Mouse (Mus musculus) heart, embryonic 14.5 days (tissue): ENCODE measurements around the gene Dhrs7b. TPM values are rescaled to one million over a fixed set of nuclear protein-coding genes. Genes with fewer than 3 reads are reported as not detected.

Source experiments
- ATAC-seq: fragments of 200-750 bp; cut with Nextera tagmentation; 2 replicates; pipeline ENCODE4 v1.8.0; 2017; ENCODE audit warnings: low read depth, moderate TSS enrichment; ENCODE audit not compliant: insufficient number of reproducible peaks, insufficient read depth, low FRiP score
- H3K27ac ChIP-seq, 2 experiments: fragments of 200-500 bp in 1 of 2; fragments of 300-500 bp in 1 of 2; sonication (generic) in 1 of 2; replicated peaks in 1 of 2; 2 replicates each; pipeline ENCODE4 v1.5.1; 2012 to 2014; ENCODE audit warnings: low read depth in 2 of 2, low read length in 2 of 2, control low read depth in 1 of 2, mild to moderate bottlenecking in 1 of 2, mixed read lengths in 1 of 2; ENCODE audit not compliant: control insufficient read depth in 1 of 2, insufficient read depth in 1 of 2
- H3K27me3 ChIP-seq: fragments of 300-500 bp; sonication (generic); 2 replicates; pipeline ENCODE4 v1.6.1; 2014; ENCODE audit warnings: mild to moderate bottlenecking, low read length, control low read depth; ENCODE audit not compliant: control insufficient read depth, insufficient read depth
- H3K36me3 ChIP-seq: fragments of 300-500 bp; sonication (generic); 2 replicates; pipeline ENCODE4 v1.6.1; 2014; ENCODE audit warnings: mild to moderate bottlenecking, control low read depth, low read length, mixed read lengths; ENCODE audit not compliant: control insufficient read depth, insufficient read depth
- H3K4me1 ChIP-seq, 2 experiments: fragments of 200-500 bp in 1 of 2; fragments of 300-500 bp in 1 of 2; sonication (generic) in 1 of 2; 2 replicates each; pipeline ENCODE4 v1.6.1; 2012 to 2014; ENCODE audit warnings: low read length in 2 of 2, control low read depth in 1 of 2, mixed read lengths in 1 of 2; ENCODE audit not compliant: control insufficient read depth in 2 of 2, insufficient read depth in 2 of 2
- H3K4me2 ChIP-seq: fragments of 300-500 bp; sonication (generic); 2 replicates; pipeline ENCODE4 v1.6.1; 2014; ENCODE audit warnings: mild to moderate bottlenecking, low read length
- H3K4me3 ChIP-seq, 2 experiments: fragments of 200-500 bp in 1 of 2; fragments of 300-500 bp in 1 of 2; sonication (generic) in 1 of 2; 2 replicates each; pipeline ENCODE4 v1.5.1; 2012 to 2014; ENCODE audit warnings: low read length in 2 of 2, mild to moderate bottlenecking in 2 of 2, control low read depth in 1 of 2, low read depth in 1 of 2, moderate library complexity in 1 of 2; ENCODE audit not compliant: control insufficient read depth in 1 of 2, insufficient read depth in 1 of 2
- H3K9ac ChIP-seq: fragments of 300-500 bp; sonication (generic); 2 replicates; pipeline ENCODE4 v1.6.1; 2014; ENCODE audit warnings: mild to moderate bottlenecking, low read length
- H3K9me3 ChIP-seq: fragments of 300-500 bp; sonication (generic); 2 replicates; pipeline ENCODE4 v1.6.1; 2016; ENCODE audit warnings: low read length, control low read depth; ENCODE audit not compliant: control insufficient read depth
- WGBS: fragments of 180-500 bp; shearing (Covaris S2); extraction: QIAGEN DNeasy Blood & Tissue Kit; methylation state at CpG from one replicate; pipeline ENCODE4 v1.1.7; 2014; 5-methylcytosine and 5-hydroxymethylcytosine counted together
- polyA plus RNA-seq: library from polyadenylated mRNA; unstranded; fragments of >200 nt; fragmentation: Nextera tagmentation; extraction: Ambion mirVana; gene quantifications from 2 replicates; pipeline ENCODE4 v1.2.1, GENCODE M21; 2014

Gene Dhrs7b
- polyA plus RNA-seq, 1 experiment from 2014 or later, result 30.2 TPM

- no peak for ATAC-seq
- Histone ChIP-seq H3K27ac (no peak overlapping the region), H3K27me3 (no peaks in the 10 kb centered on the region), H3K4me1 (no peaks in the 10 kb centered on the region), H3K9ac (no peak overlapping the region), H3K4me2 (no peak overlapping the region), H3K36me3 (peaks cover 22% of the 10 kb centered on the region), H3K4me3 (no peak overlapping the region), H3K9me3 (no peaks in the 10 kb centered on the region)
- WGBS, result 88% methylated on average over 5 of the region's 5 CpGs
These were observed 13.0 kb downstream of the Dhrs7b start for GRCm38 (mm10) chr11:60843412-60843811.

- Histone ChIP-seq H3K4me2 (no peak overlapping the region), H3K9ac (no peak overlapping the region), H3K36me3 (peaks cover 33% of the 10 kb centered on the region), H3K9me3 (no peaks in the 10 kb centered on the region), H3K4me1 (no peaks in the 10 kb centered on the region), H3K4me3 (no peak overlapping the region), H3K27ac (no peak overlapping the region), H3K27me3 (no peaks in the 10 kb centered on the region)
- no peak for ATAC-seq
- WGBS, result 75% methylated on average over 5 of the region's 5 CpGs
These were observed 15.0 kb downstream of the Dhrs7b start for GRCm38 (mm10) chr11:60845415-60845814.

- peaks cover 84% of the 10 kb centered on the region for H3K36me3 ChIP-seq
These were observed 26.2 kb downstream of the Dhrs7b start for GRCm38 (mm10) chr11:60856587-60856986.

GRCm38 (mm10) chr11:60861993-60862392 lies 31.6 kb downstream of the Dhrs7b start:
- Histone ChIP-seq H3K4me3 (no peak overlapping the region), H3K9me3 (no peaks in the 10 kb centered on the region), H3K4me1 (peaks cover 15 to 30% of the 10 kb centered on the region in 2 experiments), H3K9ac (no peak overlapping the region), H3K27ac (no peak overlapping the region), H3K4me2 (no peak overlapping the region), H3K27me3 (no peaks in the 10 kb centered on the region), H3K36me3 (peaks cover 78% of the 10 kb centered on the region)
- WGBS, result 66% methylated on average over 3 of the region's 3 CpGs
- ATAC-seq, result no peak

More at GRCm38 (mm10) chr11:60856587-60856986, 26.2 kb downstream of the Dhrs7b start:
- WGBS, result 68% methylated on average over 3 of the region's 3 CpGs
- H3K9ac ChIP-seq, result no peak overlapping the region
- no peak for ATAC-seq
- no peaks in the 10 kb centered on the region for H3K27me3 ChIP-seq
- no peaks in the 10 kb centered on the region for H3K4me1 ChIP-seq
- H3K4me3 ChIP-seq, result no peak overlapping the region
- no peak overlapping the region for H3K27ac ChIP-seq
- no peaks in the 10 kb centered on the region for H3K9me3 ChIP-seq
- no peak overlapping the region for H3K4me2 ChIP-seq

- Histone ChIP-seq H3K27ac (peak overlapping the region; percentile 50 to 55), H3K4me2 (no peak overlapping the region; the same call in 1 of the 2 replicates), H3K4me3 (no peak overlapping the region), H3K4me1 (peaks cover 21 to 42% of the 10 kb centered on the region in 2 experiments), H3K36me3 (peaks cover 74% of the 10 kb centered on the region), H3K9me3 (no peaks in the 10 kb centered on the region), H3K9ac (no peak overlapping the region), H3K27me3 (no peaks in the 10 kb centered on the region)
- 38% methylated on average over 4 of the region's 4 CpGs for WGBS
- no peak for ATAC-seq
These were observed 32.8 kb downstream of the Dhrs7b start for GRCm38 (mm10) chr11:60863196-60863595.

GRCm38 (mm10) chr11:60864166-60864565 lies 33.7 kb downstream of the Dhrs7b start:
- Histone ChIP-seq H3K27me3 (no peaks in the 10 kb centered on the region), H3K4me1 (peaks cover 21 to 43% of the 10 kb centered on the region in 2 experiments), H3K9ac (0 out of 2 replicates have a peak overlapping the region, but pooled peaks have one; percentile 21), H3K27ac (peak overlapping the region; percentile 50 to 55; a peak in 2 of 4 replicates), H3K4me2 (no peak overlapping the region), H3K4me3 (no peak overlapping the region), H3K9me3 (no peaks in the 10 kb centered on the region), H3K36me3 (peaks cover 70% of the 10 kb centered on the region)
- ATAC-seq, result no peak
- 93% methylated on average over 2 of the region's 2 CpGs for WGBS

GRCm38 (mm10) chr11:60864916-60865315 lies 34.5 kb downstream of the Dhrs7b start:
- Histone ChIP-seq H3K36me3 (peaks cover 66% of the 10 kb centered on the region), H3K27me3 (no peaks in the 10 kb centered on the region), H3K27ac (no peak overlapping the region), H3K9me3 (no peaks in the 10 kb centered on the region), H3K4me3 (no peak overlapping the region), H3K4me2 (no peak overlapping the region), H3K9ac (no peak overlapping the region), H3K4me1 (peaks cover 21 to 48% of the 10 kb centered on the region in 2 experiments)
- ATAC-seq, result no peak
- 84% methylated on average over 14 of the region's 14 CpGs for WGBS

- H3K27ac ChIP-seq, result no peak overlapping the region; a peak in 1 of 4 replicates
- no peak overlapping the region for H3K9ac ChIP-seq
- H3K4me3 ChIP-seq, result no peak overlapping the region
- H3K4me2 ChIP-seq, result no peak overlapping the region
- H3K4me1 ChIP-seq, result peaks cover 23 to 53% of the 10 kb centered on the region in 2 experiments
- no peak for ATAC-seq
- H3K27me3 ChIP-seq, result no peaks in the 10 kb centered on the region
- H3K36me3 ChIP-seq, result peaks cover 59% of the 10 kb centered on the region
- 57% methylated on average over 2 of the region's 2 CpGs for whole genome bisulfite sequencing
- H3K9me3 ChIP-seq, result no peaks in the 10 kb centered on the region
These were observed 35.6 kb downstream of the Dhrs7b start for GRCm38 (mm10) chr11:60866021-60866420.
